Mouse (Mus musculus) central nervous system, embryonic 14 days (tissue): Measurements from ENCODE around the gene Prlh. TPM values are rescaled to one million over a fixed set of nuclear protein-coding genes. Genes with fewer than 3 reads are reported as not detected.

Experiments used
- polyA plus RNA-seq: library from polyadenylated mRNA; depleted of rRNA; stranded (reverse); fragments of >200 nt; gene quantifications from 2 replicates; pipeline ENCODE4 v1.2.3, GENCODE M21; 2012; rRNA removed

Prlh gene
- polyA plus RNA-seq: not detected in 2 replicates

GRCm38 (mm10) chr1:90952808-90953207 is at the start of gene Prlh:
TSS of gene Prlh (plus strand) at chr1:90953108.

GRCm38 (mm10) chr1:90914948-90915569 is 37.8 kb upstream of the Prlh start, which contains the start of gene Mlph:
TSS of gene Mlph (plus strand) at chr1:90915085.

GRCm38 (mm10) chr1:90969347-90969784 is 16.5 kb downstream of the Prlh start, which contains the start of gene Rab17:
TSS of gene Rab17 (minus strand) at chr1:90969661.

GRCm38 (mm10) chr1:90998268-90998890 is 45.5 kb downstream of the Prlh start, which contains the start of gene Lrrfip1:
TSS of gene Lrrfip1 (plus strand) at chr1:90998737.

Other genes with a start within 250 kb of the Prlh start
- gene Col6a3, start 109.1 kb upstream of the Prlh start, polyA plus RNA-seq: 21.0 and 72.6 TPM in 2 replicates
- 0.15 and 0.69 TPM in 2 replicates for gene Mlph, start 38.0 kb upstream of the Prlh start, polyA plus RNA-seq
- 0.11 and 0.26 TPM in 2 replicates for gene Rab17, start 16.6 kb downstream of the Prlh start, polyA plus RNA-seq
- 30.5 and 35.7 TPM in 2 replicates for gene Lrrfip1, start 45.6 kb downstream of the Prlh start, polyA plus RNA-seq
- 0.19 and 0.23 TPM in 2 replicates for gene Rbm44, start 192.0 kb downstream of the Prlh start, polyA plus RNA-seq
- 2.2 and 2.7 TPM in 2 replicates for gene Ramp1, start 226.7 kb downstream of the Prlh start, polyA plus RNA-seq